Mouse (Mus musculus) MEL (cell line): Measurements from ENCODE around the gene Nms. TPM values are rescaled to one million over a fixed set of nuclear protein-coding genes. Genes with fewer than 3 reads are reported as not detected.
A peak's percentile ranks its signal among the peaks of the same experiment; 100 is the strongest.

ENCODE experiments used
- DNase-seq: peaks from one replicate; pipeline ENCODE4 v3.0.0; 2011; ENCODE audit warnings: low read depth, low spot score
- H3K27ac ChIP-seq: 2 replicates; pipeline ENCODE4 v1.5.1; 2012; ENCODE audit warnings: low read depth, mild to moderate bottlenecking, control low read depth, low read length, moderate library complexity; ENCODE audit not compliant: control insufficient read depth
- H3K27me3 ChIP-seq, 2 experiments: fragments of 150-350 bp in 1 of 2; sonication (generic) in 1 of 2; 2 replicates each; pipeline ENCODE4 v1.6.1; 2012; ENCODE audit warnings: low read length in 2 of 2, mild to moderate bottlenecking in 2 of 2, improper control_type of control experiment in 1 of 2, moderate library complexity in 1 of 2; ENCODE audit not compliant: insufficient read depth in 2 of 2, control insufficient read depth in 1 of 2
- H3K36me3 ChIP-seq, 2 experiments: 2 replicates each; pipeline ENCODE4 v1.6.1; 2012 to 2014; ENCODE audit warnings: low read length in 2 of 2, improper control_type of control experiment in 1 of 2, inconsistent platforms in 1 of 2, mild to moderate bottlenecking in 1 of 2; ENCODE audit not compliant: insufficient read depth in 2 of 2, control insufficient read depth in 1 of 2
- H3K4me1 ChIP-seq, 2 experiments: fragments of 150-350 bp in 1 of 2; sonication (generic) in 1 of 2; 2 replicates each; pipeline ENCODE4 v1.6.1; 2012; ENCODE audit warnings: low read length in 2 of 2, improper control_type of control experiment in 1 of 2, mild to moderate bottlenecking in 1 of 2; ENCODE audit not compliant: insufficient read depth in 2 of 2, control insufficient read depth in 1 of 2
- H3K4me3 ChIP-seq, 2 experiments: fragments of 150-350 bp in 1 of 2; sonication (generic) in 1 of 2; 2 replicates each; pipeline ENCODE4 v1.5.1; 2012; ENCODE audit warnings: low read depth in 2 of 2, low read length in 2 of 2, mild to moderate bottlenecking in 2 of 2, moderate library complexity in 2 of 2, control low read depth in 1 of 2, improper control_type of control experiment in 1 of 2; ENCODE audit not compliant: control insufficient read depth in 1 of 2, insufficient read depth in 1 of 2
- H3K79me2 ChIP-seq: 2 replicates; pipeline ENCODE4 v1.6.1; 2012; ENCODE audit warnings: mild to moderate bottlenecking, low read length, moderate library complexity; ENCODE audit not compliant: control insufficient read depth, poor library complexity, insufficient read depth
- H3K9ac ChIP-seq: 2 replicates; pipeline ENCODE4 v1.6.1; 2012; ENCODE audit warnings: low read depth, mild to moderate bottlenecking, control low read depth, low read length, moderate library complexity; ENCODE audit not compliant: control insufficient read depth, poor library complexity, severe bottlenecking
- H3K9me3 ChIP-seq: fragments of 150-350 bp; sonication (generic); replicated peaks from 2 replicates; pipeline ENCODE4 v1.6.1; 2012; ENCODE audit warnings: mild to moderate bottlenecking, low read length, improper control_type of control experiment, moderate library complexity; ENCODE audit not compliant: insufficient read depth
- BHLHE40 ChIP-seq: IDR thresholded peaks from 2 replicates; pipeline ENCODE4 v1.6.1; 2012; ENCODE audit warnings: low read depth, mild to moderate bottlenecking, inconsistent platforms, low read length, improper control_type of control experiment, borderline replicate concordance
- CHD2 ChIP-seq: IDR thresholded peaks from 2 replicates; pipeline ENCODE4 v1.6.1; 2011; ENCODE audit warnings: low read length, improper control_type of control experiment
- E2F4 ChIP-seq: IDR thresholded peaks from 2 replicates; pipeline ENCODE4 v1.6.1; 2011; ENCODE audit warnings: low read depth, low read length, improper control_type of control experiment, borderline replicate concordance
- EP300 ChIP-seq, 2 experiments: IDR thresholded peaks; 2 replicates each; pipeline ENCODE4 v1.6.1; 2011; ENCODE audit warnings: improper control_type of control experiment in 2 of 2, low read length in 2 of 2, low read depth in 1 of 2, mild to moderate bottlenecking in 1 of 2
- ETS1 ChIP-seq: IDR thresholded peaks from 2 replicates; pipeline ENCODE4 v1.6.1; 2012; ENCODE audit warnings: low read depth, mild to moderate bottlenecking, inconsistent platforms, low read length, improper control_type of control experiment, moderate library complexity
- GABPA ChIP-seq: IDR thresholded peaks from 2 replicates; pipeline ENCODE4 v1.6.1; 2012; ENCODE audit warnings: low read depth, mild to moderate bottlenecking, inconsistent platforms, low read length, improper control_type of control experiment, moderate library complexity
- GATA1 ChIP-seq: IDR thresholded peaks from 2 replicates; pipeline ENCODE4 v1.6.1; 2011; ENCODE audit warnings: low read depth, low read length, improper control_type of control experiment
- JUND ChIP-seq: IDR thresholded peaks from 2 replicates; pipeline ENCODE4 v1.6.1; 2011; ENCODE audit warnings: low read depth, mild to moderate bottlenecking, improper control_type of control experiment, low read length
- KAT2A ChIP-seq: conservative IDR thresholded peaks from 2 replicates; pipeline ENCODE4 v1.6.1; 2012; ENCODE audit warnings: low read depth, low read length, improper control_type of control experiment, inconsistent platforms
- MAZ ChIP-seq: IDR thresholded peaks from 2 replicates; pipeline ENCODE4 v1.6.1; 2012; ENCODE audit warnings: low read depth, mild to moderate bottlenecking, inconsistent platforms, low read length, improper control_type of control experiment
- MXI1 ChIP-seq: IDR thresholded peaks from 2 replicates; pipeline ENCODE4 v1.6.1; 2011; ENCODE audit warnings: mild to moderate bottlenecking, low read depth, low read length, improper control_type of control experiment
- MYB ChIP-seq: IDR thresholded peaks from 2 replicates; pipeline ENCODE4 v1.6.1; 2011; ENCODE audit warnings: mild to moderate bottlenecking, low read depth, low read length, improper control_type of control experiment
- MYC ChIP-seq: IDR thresholded peaks from 2 replicates; pipeline ENCODE4 v1.6.1; 2011; ENCODE audit warnings: low read depth, mild to moderate bottlenecking, low read length, improper control_type of control experiment, moderate library complexity
- NELFE ChIP-seq: IDR thresholded peaks from 2 replicates; pipeline ENCODE4 v1.6.1; 2011; ENCODE audit warnings: low read depth, low read length, improper control_type of control experiment
- NRF1 ChIP-seq: IDR thresholded peaks from 2 replicates; pipeline ENCODE4 v1.6.1; 2014; ENCODE audit warnings: low read depth, mild to moderate bottlenecking, inconsistent platforms, low read length, improper control_type of control experiment, moderate library complexity; ENCODE audit not compliant: poor library complexity, insufficient read depth, severe bottlenecking
- POLR2A ChIP-seq, 2 experiments: IDR thresholded peaks; 2 replicates each; pipeline ENCODE4 v1.6.1; 2011 to 2012; ENCODE audit warnings: low read length in 2 of 2, mild to moderate bottlenecking in 2 of 2, control low read depth in 1 of 2, improper control_type of control experiment in 1 of 2, low read depth in 1 of 2, moderate library complexity in 1 of 2; ENCODE audit not compliant: control insufficient read depth in 1 of 2, insufficient read depth in 1 of 2, poor library complexity in 1 of 2
- POLR2AphosphoS2 ChIP-seq: IDR thresholded peaks from 2 replicates; pipeline ENCODE4 v1.6.1; 2011; ENCODE audit warnings: low read length, improper control_type of control experiment
- POLR2AphosphoS5 ChIP-seq: IDR thresholded peaks from 2 replicates; pipeline ENCODE4 v1.6.1; 2012; ENCODE audit warnings: low read depth, borderline replicate concordance, mild to moderate bottlenecking, inconsistent platforms, low read length, moderate library complexity, mixed read lengths
- RAD21 ChIP-seq: IDR thresholded peaks from 2 replicates; pipeline ENCODE4 v1.6.1; 2011; ENCODE audit warnings: mild to moderate bottlenecking, low read depth, low read length, improper control_type of control experiment
- RCOR1 ChIP-seq: IDR thresholded peaks from 2 replicates; pipeline ENCODE4 v1.6.1; 2012; ENCODE audit warnings: low read depth, mild to moderate bottlenecking, inconsistent platforms, low read length, improper control_type of control experiment
- SIN3A ChIP-seq: IDR thresholded peaks from 2 replicates; pipeline ENCODE4 v1.6.1; 2012; ENCODE audit warnings: low read length, improper control_type of control experiment, inconsistent platforms
- SMC3 ChIP-seq: IDR thresholded peaks from 2 replicates; pipeline ENCODE4 v1.6.1; 2011; ENCODE audit warnings: low read depth, low read length, improper control_type of control experiment
- TAL1 ChIP-seq: IDR thresholded peaks from 2 replicates; pipeline ENCODE4 v1.6.1; 2012; ENCODE audit warnings: mild to moderate bottlenecking, inconsistent platforms, low read length, moderate library complexity, mixed read lengths
- TBP ChIP-seq: IDR thresholded peaks from 2 replicates; pipeline ENCODE4 v1.8.0; 2011; ENCODE audit warnings: low read depth, low read length, improper control_type of control experiment
- TCF12 ChIP-seq: IDR thresholded peaks from 2 replicates; pipeline ENCODE4 v1.6.1; 2014; ENCODE audit warnings: low read depth, mild to moderate bottlenecking, inconsistent platforms, low read length, improper control_type of control experiment, moderate library complexity
- USF1 ChIP-seq: IDR thresholded peaks from 2 replicates; pipeline ENCODE4 v1.6.1; 2014; ENCODE audit warnings: low read depth, mild to moderate bottlenecking, inconsistent platforms, low read length, improper control_type of control experiment, moderate library complexity
- USF2 ChIP-seq, 2 experiments: IDR thresholded peaks; 2 replicates each; pipeline ENCODE4 v1.6.1; 2011 to 2012; ENCODE audit warnings: improper control_type of control experiment in 2 of 2, low read length in 2 of 2, borderline replicate concordance in 1 of 2, inconsistent platforms in 1 of 2, low read depth in 1 of 2, mild to moderate bottlenecking in 1 of 2; ENCODE audit not compliant: insufficient read depth in 1 of 2
- ZC3H11A ChIP-seq: IDR thresholded peaks from 2 replicates; pipeline ENCODE4 v1.6.1; 2012; ENCODE audit warnings: low read depth, mild to moderate bottlenecking, inconsistent platforms, low read length, improper control_type of control experiment
- ZKSCAN1 ChIP-seq: IDR thresholded peaks from 2 replicates; pipeline ENCODE4 v1.6.1; 2012; ENCODE audit warnings: low read depth, mild to moderate bottlenecking, inconsistent platforms, low read length, improper control_type of control experiment, moderate library complexity
- ZMIZ1 ChIP-seq: IDR thresholded peaks from 2 replicates; pipeline ENCODE4 v1.6.1; 2012; ENCODE audit warnings: low read depth, mild to moderate bottlenecking, inconsistent platforms, low read length, improper control_type of control experiment, moderate library complexity
- ZNF384 ChIP-seq: IDR thresholded peaks from 2 replicates; pipeline ENCODE4 v1.6.1; 2012; ENCODE audit warnings: low read depth, mild to moderate bottlenecking, inconsistent platforms, low read length, improper control_type of control experiment
- polyA plus RNA-seq, 2 experiments: library from polyadenylated mRNA; stranded (reverse) in 1 of 2; unstranded in 1 of 2; fragments of >175 nt in 1 of 2; fragments of >200 nt in 1 of 2; gene quantifications; 2 replicates each; pipeline versions ENCODE4 v1.2.1 to v1.2.4; 2012; ENCODE audit warnings: low replicate concordance in 2 of 2, low read depth in 1 of 2; ENCODE audit not compliant: insufficient read length in 2 of 2, insufficient read depth in 1 of 2, missing spikeins in 1 of 2
- total RNA-seq: library from RNA; depleted of rRNA; stranded (reverse); fragments of 300-350 nt; gene quantifications from 2 replicates; pipeline ENCODE4 v1.2.3, GENCODE M21; 2012

The Nms gene
- total and polyA plus RNA-seq, 3 experiments: not detected

- H3K36me3 ChIP-seq: peaks cover 0 to 2% of the 10 kb centered on the region in 2 experiments; a peak in 1 of 4 replicates
- no peak overlapping the region for H3K4me3 ChIP-seq
- H3K27ac ChIP-seq: no peak overlapping the region
- H3K4me1 ChIP-seq: peaks cover 0 to 6% of the 10 kb centered on the region in 2 experiments; a peak in 2 of 4 replicates
- no peaks in the 10 kb centered on the region for H3K79me2 ChIP-seq
- no peak overlapping the region for H3K9ac ChIP-seq
- TF ChIP-seq MXI1: no peak
- TF ChIP-seq NELFE: no peak
- TF ChIP-seq POLR2AphosphoS2: no peak
- TF ChIP-seq POLR2A (IDR thresholded peaks at IDR 0.05; ENCODE audit: control insufficient read depth in 1 of 2, insufficient read depth in 1 of 2, low read depth in 1 of 2, low read length in 2 of 2, poor library complexity in 1 of 2): no peak
- no peak for TF ChIP-seq KAT2A
- TF ChIP-seq TBP: no peak
- no peak for TF ChIP-seq TCF12
- no peak for TF ChIP-seq MAZ
- no peak for TF ChIP-seq POLR2AphosphoS5
- TF ChIP-seq CHD2: no peak
- TF ChIP-seq MYC: no peak
- TF ChIP-seq ZMIZ1: no peak
- no peak for TF ChIP-seq RCOR1
- TF ChIP-seq ZNF384: no peak
- TF ChIP-seq ZKSCAN1: no peak
- no peak for DNase-seq
- H3K9me3 ChIP-seq: no peaks in the 10 kb centered on the region
- H3K27me3 ChIP-seq: peaks cover 2% of the 10 kb centered on the region in 2 experiments; a peak in 1 of 4 replicates
Measured at GRCm38 (mm10) chr1:38979953-38980352, 41.0 kb downstream of the Nms start.

- no peak overlapping the region for H3K4me3 ChIP-seq
- no peak overlapping the region for H3K27ac ChIP-seq
- no peaks in the 10 kb centered on the region for H3K9me3 ChIP-seq
- no peaks in the 10 kb centered on the region; the same call in 1 of the 2 replicates for H3K79me2 ChIP-seq
- H3K9ac ChIP-seq: no peak overlapping the region
- H3K36me3 ChIP-seq: peaks cover 0 to 6% of the 10 kb centered on the region in 2 experiments; a peak in 2 of 4 replicates
- no peaks in the 10 kb centered on the region for H3K27me3 ChIP-seq
- DNase-seq: peak; percentile 49
- H3K4me1 ChIP-seq: peaks cover 3 to 8% of the 10 kb centered on the region in 2 experiments; a peak in 3 of 4 replicates
- TF ChIP-seq MYB (peak; percentile 64; the same call in 1 of the 2 replicates), BHLHE40 (no peak), ZNF384 (no peak), RCOR1 (peak; percentile 80), POLR2AphosphoS2 (no peak), TAL1 (peak; percentile 51), GABPA (no peak), E2F4 (no peak), GATA1 (peak; percentile 79), KAT2A (no peak), MYC (no peak), NELFE (no peak), TBP (no peak), RAD21 (no peak), SIN3A (0 out of 2 replicates have a peak, but pooled peaks have one; percentile 18), ZC3H11A (no peak), ETS1 (peak; percentile 49; the same call in 1 of the 2 replicates), NRF1 (no peak), EP300 (IDR thresholded peaks at IDR 0.05; ENCODE audit: low read depth in 1 of 2, low read length in 2 of 2) (peak; percentile 82 to 88), JUND (no peak), USF2 (IDR thresholded peaks at IDR 0.05; ENCODE audit: borderline replicate concordance in 1 of 2, insufficient read depth in 1 of 2, low read depth in 1 of 2, low read length in 2 of 2) (no peak), SMC3 (no peak), TCF12 (peak; percentile 88), POLR2AphosphoS5 (no peak), USF1 (no peak)
Measured at GRCm38 (mm10) chr1:38983870-38984269, 44.9 kb downstream of the Nms start.
